Mouse (Mus musculus) ES-E14 (cell line): Measurements from ENCODE around the gene Myo6. TPM values are rescaled to one million over a fixed set of nuclear protein-coding genes. Genes with fewer than 3 reads are reported as not detected.
A peak's percentile ranks its signal among the peaks of the same experiment; 100 is the strongest.

Experiments
- DNase-seq: peaks from one replicate; pipeline ENCODE4 v3.0.0-alpha.2; 2013; ENCODE audit warnings: low read depth, low spot score
- H3K27ac ChIP-seq: 2 replicates; pipeline ENCODE4 v1.5.1; 2012; ENCODE audit warnings: low read depth, mild to moderate bottlenecking, low read length, moderate library complexity, mixed read lengths; ENCODE audit not compliant: poor library complexity, insufficient read depth, severe bottlenecking
- H3K36me3 ChIP-seq: 2 replicates; pipeline ENCODE4 v1.6.1; 2012; ENCODE audit warnings: mild to moderate bottlenecking, low read length, moderate library complexity, mixed read lengths; ENCODE audit not compliant: control insufficient read depth, poor library complexity, insufficient read depth, severe bottlenecking
- H3K4me1 ChIP-seq, 2 experiments: fragments of 150-350 bp in 1 of 2; sonication (generic) in 1 of 2; 2 replicates each; pipeline ENCODE4 v1.6.1; 2012; ENCODE audit warnings: low read length in 2 of 2, mild to moderate bottlenecking in 1 of 2, mixed read lengths in 1 of 2; ENCODE audit not compliant: control insufficient read depth in 2 of 2, insufficient read depth in 2 of 2, poor library complexity in 1 of 2
- H3K4me3 ChIP-seq, 2 experiments: fragments of 150-350 bp in 1 of 2; sonication (generic) in 1 of 2; 2 replicates each; pipeline ENCODE4 v1.5.1; 2012; ENCODE audit warnings: low read length in 2 of 2, low read depth in 1 of 2, mild to moderate bottlenecking in 1 of 2, mixed read lengths in 1 of 2; ENCODE audit not compliant: insufficient read depth in 1 of 2, poor library complexity in 1 of 2, severe bottlenecking in 1 of 2
- H3K9ac ChIP-seq: 2 replicates; pipeline ENCODE4 v1.6.1; 2012; ENCODE audit warnings: low read depth, mild to moderate bottlenecking, low read length, mixed read lengths; ENCODE audit not compliant: poor library complexity, insufficient read depth, severe bottlenecking
- H3K9me3 ChIP-seq: fragments of 150-350 bp; sonication (generic); 2 replicates; pipeline ENCODE4 v1.6.1; 2012; ENCODE audit warnings: low read depth, mild to moderate bottlenecking, low read length; ENCODE audit not compliant: control insufficient read depth, insufficient read depth
- CHD2 ChIP-seq: IDR thresholded peaks from 2 replicates; pipeline ENCODE4 v1.6.1; 2014; ENCODE audit warnings: mild to moderate bottlenecking, low read depth, low read length, inconsistent platforms
- HCFC1 ChIP-seq: IDR thresholded peaks from 2 replicates; pipeline ENCODE4 v1.6.1; 2012; ENCODE audit warnings: low read length, inconsistent platforms, borderline replicate concordance; ENCODE audit not compliant: insufficient read depth
- MAFK ChIP-seq: IDR thresholded peaks from 2 replicates; pipeline ENCODE4 v1.6.1; 2014; ENCODE audit warnings: mild to moderate bottlenecking, low read depth, low read length, inconsistent platforms; ENCODE audit not compliant: insufficient read depth
- ZC3H11A ChIP-seq: IDR thresholded peaks from 2 replicates; pipeline ENCODE4 v1.6.1; 2012; ENCODE audit warnings: low read depth, mild to moderate bottlenecking, inconsistent platforms, low read length, borderline replicate concordance
- ZNF384 ChIP-seq: IDR thresholded peaks from 2 replicates; pipeline ENCODE4 v1.6.1; 2012; ENCODE audit warnings: low read depth, low read length, inconsistent platforms
- in situ Hi-C, 2 experiments: fragments of 600-800 bp; cut with MboI; formaldehyde crosslinking; loops; one replicate each; pipeline ENCODE4 v1.15.1; 2025; ENCODE audit warnings: low sequenced_read_pairs in 2 of 2, inconsistent platforms in 1 of 2; ENCODE audit not compliant: unreplicated experiment in 2 of 2
- total RNA-seq: library from RNA; depleted of rRNA; stranded (reverse); fragments of 300-350 nt; gene quantifications from 2 replicates; pipeline ENCODE4 v1.2.3, GENCODE M21; 2012

Myo6 gene
- total RNA-seq, 1 experiment = 9.0 TPM

DNA sequence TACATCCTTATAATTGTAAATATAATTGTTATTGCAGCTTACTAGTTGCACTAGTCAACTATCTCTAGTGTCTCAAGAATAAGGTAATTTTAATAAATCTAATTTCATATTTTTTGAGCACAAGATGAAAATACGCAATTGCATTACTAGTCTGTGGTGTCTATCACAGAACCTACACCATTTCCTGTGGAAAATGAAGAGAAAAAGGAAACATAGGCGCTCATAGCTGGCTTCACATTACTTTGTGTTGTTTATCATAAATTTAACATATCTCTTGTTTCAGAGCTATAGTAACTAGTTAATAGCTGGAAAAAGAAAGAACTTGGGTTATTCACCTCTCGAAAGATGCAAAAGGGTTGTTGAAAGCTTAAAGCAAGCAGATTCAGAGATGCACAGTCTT is 117.6 kb downstream of the Myo6 start:
- H3K36me3 ChIP-seq = no peaks in the 10 kb centered on the region
- no peak overlapping the region for H3K27ac ChIP-seq
- H3K9me3 ChIP-seq = no peaks in the 10 kb centered on the region
- no peak overlapping the region for H3K9ac ChIP-seq
- H3K4me3 ChIP-seq = no peak overlapping the region
- DNase-seq = no peak
- in situ Hi-C loops = no loop called here
- peaks cover 0 to 2% of the 10 kb centered on the region in 2 experiments; a peak in 2 of 4 replicates for H3K4me1 ChIP-seq
- TF ChIP-seq ZC3H11A (no peak), MAFK (no peak), HCFC1 (no peak), ZNF384 (no peak), CHD2 (no peak)

DNA sequence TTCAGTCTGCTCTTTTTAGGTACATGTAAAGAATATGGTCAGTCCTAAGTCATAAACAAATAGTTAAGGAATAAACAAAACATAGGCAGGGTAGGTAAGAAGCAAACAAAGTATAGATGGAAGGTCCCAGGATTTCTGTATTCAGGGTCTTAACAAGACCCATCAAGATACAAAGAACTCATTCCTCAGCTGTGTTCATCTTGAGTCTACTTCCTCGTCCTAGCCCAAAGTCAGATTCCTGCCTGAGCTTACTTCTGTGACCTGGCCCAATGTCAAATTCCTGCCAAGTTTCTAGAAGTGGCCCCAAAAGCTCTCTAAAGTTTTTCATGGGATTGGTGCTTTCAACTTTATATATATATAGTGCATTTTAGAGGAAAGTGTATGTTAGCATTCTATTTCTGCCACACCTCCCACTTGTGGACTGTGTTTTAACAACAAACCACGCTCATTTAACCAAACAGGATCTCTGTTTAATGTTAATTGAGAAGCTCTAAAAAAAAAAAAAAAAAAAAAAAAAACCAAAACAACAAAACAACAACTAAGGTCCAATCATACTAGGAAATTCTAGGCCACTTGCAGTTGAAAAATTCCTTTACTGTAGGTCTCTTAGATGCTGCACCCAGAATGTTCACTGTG is 119.8 kb downstream of the Myo6 start:
- H3K27ac ChIP-seq = no peak overlapping the region
- H3K4me1 ChIP-seq = peaks cover 0 to 2% of the 10 kb centered on the region in 2 experiments; a peak in 2 of 4 replicates
- H3K36me3 ChIP-seq = no peaks in the 10 kb centered on the region
- H3K9me3 ChIP-seq = no peaks in the 10 kb centered on the region
- in situ Hi-C loops = no loop called here
- peak; percentile 62 for DNase-seq
- no peak overlapping the region for H3K9ac ChIP-seq
- TF ChIP-seq ZC3H11A (no peak), CHD2 (0 out of 2 replicates have a peak, but pooled peaks have one; percentile 21), ZNF384 (peak; percentile 96)
- no peak overlapping the region for H3K4me3 ChIP-seq

DNA sequence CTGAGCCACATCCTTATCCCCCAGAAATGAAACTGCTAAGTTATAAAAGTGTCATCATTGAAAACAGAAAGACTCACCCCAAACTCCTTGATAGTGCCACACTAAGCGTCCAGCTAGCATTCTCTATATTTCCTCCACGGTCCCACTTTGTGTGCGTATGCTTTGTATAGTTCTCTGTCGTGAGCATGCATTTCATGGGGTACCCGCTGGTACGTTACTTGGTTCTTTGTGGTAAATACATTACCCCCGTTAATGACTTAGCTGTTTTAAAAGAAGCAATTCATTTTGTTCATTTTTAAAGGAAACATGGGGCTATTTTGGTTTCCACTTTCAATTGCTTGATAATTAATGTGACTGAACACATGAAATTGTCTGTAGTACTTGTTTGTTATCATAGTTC is 122.0 kb downstream of the Myo6 start:
- in situ Hi-C loops = no loop called here
- TF ChIP-seq ZNF384 (no peak), CHD2 (no peak), HCFC1 (no peak), ZC3H11A (no peak), MAFK (no peak)
- no peak for DNase-seq
- H3K4me3 ChIP-seq = no peak overlapping the region
- no peaks in the 10 kb centered on the region for H3K9me3 ChIP-seq
- H3K4me1 ChIP-seq = peaks cover 0 to 2% of the 10 kb centered on the region in 2 experiments; a peak in 2 of 4 replicates
- H3K36me3 ChIP-seq = no peaks in the 10 kb centered on the region
- H3K27ac ChIP-seq = no peak overlapping the region
- no peak overlapping the region for H3K9ac ChIP-seq

DNA sequence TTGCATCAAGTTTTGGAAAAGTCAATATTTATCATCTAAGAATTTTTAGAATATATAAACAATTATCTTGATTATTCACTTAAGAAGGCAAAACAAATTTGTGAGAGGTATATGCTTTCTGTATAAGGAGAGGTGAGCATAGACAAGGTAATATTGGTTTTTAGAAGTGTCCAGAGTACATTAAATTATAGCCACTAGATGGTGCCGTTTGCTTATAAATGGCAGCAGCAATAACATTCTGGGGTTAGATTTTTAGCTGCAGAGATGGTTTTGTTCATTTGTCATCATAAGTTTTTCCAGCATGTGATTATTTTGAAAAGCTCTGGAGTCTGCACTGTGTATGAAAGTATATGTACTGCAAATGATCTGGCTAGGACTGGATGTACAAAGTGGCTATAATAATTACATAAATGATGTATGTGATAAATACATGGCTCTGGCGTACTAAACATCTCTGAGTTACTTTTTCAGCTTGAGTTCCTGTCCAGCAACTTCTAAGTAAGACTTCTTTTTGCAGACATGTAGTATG is 128.3 kb downstream of the Myo6 start:
- H3K9ac ChIP-seq = no peak overlapping the region
- H3K9me3 ChIP-seq = no peaks in the 10 kb centered on the region
- no peak overlapping the region for H3K4me3 ChIP-seq
- in situ Hi-C loops = no loop called here
- H3K27ac ChIP-seq = no peak overlapping the region
- no peak for TF ChIP-seq MAFK
- TF ChIP-seq ZNF384 = no peak
- peak; percentile 72; the same call in 1 of the 2 replicates for TF ChIP-seq ZC3H11A
- TF ChIP-seq HCFC1 = no peak
- no peaks in the 10 kb centered on the region for H3K36me3 ChIP-seq
- no peaks in the 10 kb centered on the region for H3K4me1 ChIP-seq
- DNase-seq = no peak

DNA sequence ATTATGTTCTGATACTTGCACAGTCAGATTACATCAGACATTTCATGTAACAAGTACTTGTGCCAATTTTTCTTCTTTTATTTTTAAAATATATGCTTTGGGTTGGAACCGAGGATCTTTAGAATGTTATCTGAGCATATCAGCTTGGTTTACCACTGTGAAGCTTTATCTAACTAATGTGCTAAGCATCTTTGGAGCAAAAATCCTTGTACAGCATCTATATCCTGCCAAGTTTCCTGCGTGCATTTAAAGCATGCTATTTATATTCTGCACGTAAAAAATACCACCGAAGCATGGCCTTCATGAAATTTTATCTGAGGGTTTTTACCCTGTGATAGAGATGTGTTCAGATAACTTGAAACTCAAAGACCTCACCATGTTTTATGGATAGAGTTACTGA is 131.3 kb downstream of the Myo6 start:
- in situ Hi-C loops = no loop called here
- H3K9ac ChIP-seq = no peak overlapping the region
- no peak overlapping the region for H3K4me3 ChIP-seq
- TF ChIP-seq HCFC1 = no peak
- TF ChIP-seq ZC3H11A = no peak
- no peak for TF ChIP-seq MAFK
- TF ChIP-seq ZNF384 = no peak
- no peak for TF ChIP-seq CHD2
- H3K27ac ChIP-seq = no peak overlapping the region
- H3K9me3 ChIP-seq = no peaks in the 10 kb centered on the region
- H3K4me1 ChIP-seq = no peaks in the 10 kb centered on the region
- no peak for DNase-seq
- no peaks in the 10 kb centered on the region for H3K36me3 ChIP-seq
